Mouse (Mus musculus): Measurements from ENCODE around the gene Hs3st6.

Gene Hs3st6

DNA sequence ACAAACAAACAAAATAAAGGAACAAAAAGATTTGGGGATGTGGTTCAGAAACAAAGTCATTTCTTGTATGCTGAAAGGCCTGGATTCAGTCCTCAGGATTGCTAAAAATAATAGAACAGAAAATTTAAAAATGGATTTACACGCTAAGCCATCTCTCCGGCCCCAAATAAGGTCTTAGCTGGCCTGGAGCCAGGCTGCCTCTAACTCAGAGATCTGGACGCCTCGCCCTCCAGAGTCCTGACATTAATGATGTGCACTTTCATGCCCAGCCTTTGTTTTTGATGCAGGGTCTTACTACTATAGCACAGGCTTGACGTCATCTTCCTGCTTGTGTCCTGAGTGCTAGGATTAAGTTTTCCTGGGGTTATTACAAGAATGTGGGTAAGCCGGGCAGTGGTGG lies 23.7 kb upstream of the Hs3st6 start:
- no peak for DNase-seq

DNA sequence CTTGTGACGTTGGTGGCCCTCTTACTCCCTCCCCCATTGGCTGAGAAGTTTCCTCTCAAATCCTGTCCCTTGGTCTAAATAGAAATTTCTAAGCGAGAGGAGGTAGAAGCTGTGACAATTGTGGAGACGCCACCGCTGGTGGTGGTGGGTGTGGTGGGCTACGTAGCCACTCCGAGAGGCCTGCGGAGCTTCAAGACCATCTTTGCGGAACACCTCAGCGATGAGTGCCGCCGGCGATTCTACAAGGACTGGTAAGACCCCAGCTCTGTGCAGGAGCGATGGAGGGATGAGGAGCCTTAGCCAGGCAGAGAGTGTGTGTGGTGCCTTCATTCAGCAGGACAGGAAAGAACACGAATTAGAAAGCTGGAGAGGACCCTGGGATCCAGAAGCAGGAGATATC lies 22.0 kb upstream of the Hs3st6 start:
- DNase-seq: no peak

GRCm38 (mm10) chr17:24732233-24732935 lies 20.4 kb upstream of the Hs3st6 start:
- DNase-seq: no peak

- no peak for DNase-seq
These were observed 19.2 kb upstream of the Hs3st6 start for GRCm38 (mm10) chr17:24733434-24734050.

GRCm38 (mm10) chr17:24734513-24734912 lies 18.3 kb upstream of the Hs3st6 start:
- no peak for DNase-seq

DNA sequence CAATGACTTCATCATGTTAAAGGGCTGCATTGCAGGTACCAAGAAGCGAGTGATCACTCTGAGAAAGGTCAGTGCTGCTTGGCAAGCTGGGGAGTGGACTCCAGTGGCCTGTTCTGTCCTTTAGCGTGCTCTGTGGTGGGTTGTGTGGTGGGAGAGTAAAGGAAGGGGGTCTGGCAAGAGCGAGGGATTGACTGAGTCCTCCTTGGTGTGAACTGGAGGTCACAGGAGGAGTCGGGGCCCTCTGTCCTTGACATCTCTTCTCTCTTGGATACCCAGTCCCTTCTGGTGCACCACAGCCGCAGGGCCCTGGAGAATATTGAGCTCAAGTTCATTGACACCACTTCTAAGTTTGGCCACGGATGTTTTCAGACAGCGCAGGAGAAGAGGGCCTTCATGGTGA lies 17.3 kb upstream of the Hs3st6 start:
- DNase-seq: no peak

GRCm38 (mm10) chr17:24736330-24737051 lies 16.3 kb upstream of the Hs3st6 start, which contains the start of gene Msrb1:
Gene Msrb1, plus strand, starts transcription at chr17:24736642.
- peak; percentile 100 for DNase-seq

- DNase-seq: no peak
These were observed 15.5 kb upstream of the Hs3st6 start for GRCm38 (mm10) chr17:24737135-24737810.

- no peak for DNase-seq
These were observed 14.6 kb upstream of the Hs3st6 start for GRCm38 (mm10) chr17:24738238-24738637.

DNA sequence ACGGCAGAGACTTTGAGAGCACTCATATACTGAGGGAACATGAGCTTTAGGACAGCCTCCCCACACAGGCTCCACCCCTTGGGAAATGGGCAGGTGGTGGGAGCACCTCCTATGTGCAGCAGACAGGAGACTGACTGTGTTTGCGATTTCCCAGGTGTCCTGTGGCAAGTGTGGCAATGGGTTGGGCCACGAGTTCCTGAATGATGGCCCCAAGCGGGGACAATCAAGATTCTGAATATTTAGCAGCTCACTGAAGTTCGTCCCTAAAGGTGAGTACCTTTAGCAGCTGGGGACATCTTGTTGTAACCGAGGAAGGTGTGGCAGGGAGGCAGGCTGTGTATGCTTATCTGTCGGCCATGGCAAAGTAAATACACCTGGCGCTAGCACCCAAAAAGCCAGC lies 12.9 kb upstream of the Hs3st6 start:
- no peak for DNase-seq

GRCm38 (mm10) chr17:24742307-24742706 lies 10.5 kb upstream of the Hs3st6 start:
- no peak for DNase-seq

GRCm38 (mm10) chr17:24743896-24744295 lies 8.9 kb upstream of the Hs3st6 start:
- no peak for DNase-seq

DNA sequence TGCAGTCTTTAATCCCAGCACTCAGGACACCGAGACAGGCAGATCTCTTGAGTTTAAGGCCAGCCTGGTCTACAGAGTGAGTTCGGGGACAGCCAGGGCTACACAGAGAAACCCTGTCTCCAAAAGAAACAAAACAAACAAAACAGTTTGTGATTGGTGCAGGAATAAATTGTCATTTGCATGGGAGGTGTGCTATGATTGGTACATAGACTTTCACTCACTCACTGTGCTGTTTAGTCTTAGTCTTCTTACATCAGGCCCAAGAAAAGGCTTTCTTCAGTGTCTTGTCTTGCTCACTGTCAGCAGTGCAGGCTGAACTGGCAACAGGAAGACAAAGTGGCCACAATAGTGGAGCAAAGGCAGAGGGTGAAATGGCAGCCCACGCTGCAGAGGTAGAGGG lies 8.4 kb upstream of the Hs3st6 start:
- DNase-seq: no peak

GRCm38 (mm10) chr17:24745526-24746497 lies 7.0 kb upstream of the Hs3st6 start:
- peak; percentile 81 for DNase-seq

DNA sequence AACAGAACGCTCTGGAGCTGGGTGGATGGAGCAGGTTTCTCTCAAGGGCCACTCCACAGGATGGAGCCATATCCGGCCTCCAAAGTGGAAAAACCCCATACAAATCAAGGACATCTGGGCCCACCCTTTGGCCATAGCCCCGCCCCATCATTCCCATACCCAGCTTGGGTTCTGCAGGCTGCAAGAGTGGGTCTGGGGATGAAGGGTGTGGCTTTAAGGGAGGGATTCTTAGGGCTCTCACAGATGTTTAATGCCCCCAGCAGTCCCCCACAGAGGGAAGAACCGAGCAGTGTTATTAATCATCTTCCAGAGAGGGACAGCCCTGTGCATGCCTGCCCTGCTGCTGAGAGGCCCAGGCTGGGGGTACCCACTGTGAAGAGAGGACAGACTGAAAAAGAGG lies 5.8 kb upstream of the Hs3st6 start:
- DNase-seq: no peak

- no peak for DNase-seq
These were observed 1.3 kb upstream of the Hs3st6 start for GRCm38 (mm10) chr17:24751528-24751927.

DNA sequence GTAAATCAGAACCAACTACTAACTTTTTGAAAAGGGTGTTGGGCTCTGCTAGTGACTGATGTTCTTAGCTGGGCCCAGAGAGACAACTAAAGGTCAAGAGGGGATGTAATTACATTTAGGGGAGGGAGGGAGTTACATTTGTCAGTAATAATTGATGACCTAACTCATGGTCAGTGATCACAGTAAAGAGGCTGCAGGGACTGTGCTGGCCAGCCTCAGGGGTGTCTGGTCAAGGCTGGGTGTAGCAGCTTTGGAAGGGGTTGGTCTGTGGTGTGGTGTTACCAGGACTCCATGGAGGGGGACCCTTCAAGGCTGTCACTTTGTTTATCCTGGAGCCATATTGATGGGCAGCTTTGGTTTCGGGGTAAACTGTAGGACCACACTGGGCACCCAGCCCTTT lies 4.6 kb downstream of the Hs3st6 start:
- DNase-seq: no peak

- DNase-seq: no peak
These were observed 8.3 kb downstream of the Hs3st6 start for GRCm38 (mm10) chr17:24761121-24761520.

GRCm38 (mm10) chr17:24765016-24765905 lies 12.5 kb downstream of the Hs3st6 start:
- no peak for DNase-seq

DNA sequence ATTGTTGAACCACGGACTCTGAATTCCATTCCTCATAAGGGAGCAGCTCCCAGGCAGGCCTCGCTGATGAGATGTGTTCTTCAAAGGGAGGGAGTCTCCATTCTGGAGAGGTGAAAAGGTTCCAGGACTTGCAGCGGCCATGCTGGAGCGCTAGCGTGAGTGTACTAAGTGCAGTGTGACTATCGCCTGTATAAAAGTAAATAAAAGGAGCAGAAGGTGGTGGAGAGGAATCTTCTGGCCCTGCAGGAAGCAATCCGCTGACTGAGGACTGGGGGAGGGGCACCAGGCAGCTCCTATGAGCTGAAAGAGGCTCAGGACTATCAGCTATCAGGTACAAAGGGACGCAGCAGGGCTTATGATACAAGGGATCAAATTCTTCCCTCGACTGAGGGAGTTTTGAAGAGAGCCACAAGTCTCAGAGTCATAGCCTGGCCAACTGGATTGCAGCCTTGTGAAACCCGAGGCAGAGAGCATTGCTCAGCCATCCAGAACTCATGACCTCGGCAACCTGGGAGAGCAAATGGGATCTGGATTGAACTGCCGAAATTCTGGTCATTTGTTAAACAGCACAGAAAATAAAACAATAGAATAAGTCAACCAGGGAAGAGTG lies 13.6 kb downstream of the Hs3st6 start:
- DNase-seq: no peak

DNA sequence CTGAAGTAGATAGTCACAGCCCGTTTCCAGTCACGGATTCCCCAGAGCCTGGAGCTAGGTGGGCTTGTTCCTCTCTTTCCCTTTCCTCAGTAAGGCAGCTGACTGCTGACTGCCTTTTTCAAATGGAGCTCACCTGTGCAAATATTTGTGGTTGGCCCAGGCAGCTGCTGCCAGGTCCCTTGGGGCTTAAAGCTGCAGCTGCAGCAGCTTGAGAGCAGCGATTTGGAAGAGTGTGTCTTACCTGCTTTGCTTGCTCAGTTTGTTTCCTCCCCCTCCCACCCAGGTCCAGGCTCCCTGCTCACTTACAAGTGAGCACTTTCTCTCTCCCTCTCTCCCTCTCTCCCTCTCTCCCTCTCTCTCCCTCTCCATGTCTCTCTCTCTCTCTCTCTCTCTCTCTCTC lies 16.4 kb downstream of the Hs3st6 start:
- no peak for DNase-seq

Measured in liver (tissue).